Mouse (Mus musculus): ENCODE measurements around the gene H2afv. TPM values are rescaled to one million over a fixed set of nuclear protein-coding genes. Genes with fewer than 3 reads are reported as not detected.
A peak's percentile ranks its signal among the peaks of the same experiment; 100 is the strongest.

H2afv gene
- polyA plus RNA-seq, 1 experiment: 175 TPM

DNA sequence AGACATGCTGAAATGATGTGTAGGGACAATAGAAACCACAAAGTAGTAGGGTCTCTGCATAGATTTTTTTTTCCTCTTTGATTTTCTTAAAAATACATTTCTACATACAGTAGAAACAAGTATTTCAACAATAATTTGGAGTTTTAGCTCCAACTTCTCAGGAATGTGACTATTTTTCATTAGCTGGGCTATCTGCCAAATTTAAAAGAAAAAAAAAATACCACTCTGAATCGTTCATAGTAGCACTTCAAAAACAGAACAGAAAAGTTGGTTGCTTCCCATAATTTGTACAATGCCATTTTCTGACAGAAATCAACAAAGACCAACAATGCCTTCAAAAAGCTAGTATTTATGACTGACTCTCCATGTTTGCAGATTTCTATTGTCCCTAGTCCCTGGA is 27.2 kb upstream of the H2afv start:
- H3K4me3 ChIP-seq: peak overlapping the region; percentile 63
- H3K4me2 ChIP-seq (ENCODE audit: low read depth): peak overlapping the region; percentile 92
- H3K36me3 ChIP-seq (ENCODE audit: control insufficient read depth, insufficient read depth): peaks cover 41% of the 10 kb centered on the region
- no peaks in the 10 kb centered on the region for H3K27me3 ChIP-seq (ENCODE audit: control insufficient read depth, insufficient read depth, insufficient read length)
- TF ChIP-seq USF1 (IDR thresholded peaks at IDR 0.05; ENCODE audit: low read depth) (no peak), TCF3 (IDR thresholded peaks at IDR 0.05; ENCODE audit: insufficient read length, low read depth) (no peak), MYOG (IDR thresholded peaks at IDR 0.05; ENCODE audit: control insufficient read depth in 1 of 3, insufficient read depth in 1 of 3, insufficient read length in 2 of 3, low read depth in 2 of 3) (no peak), E2F4 (IDR thresholded peaks at IDR 0.05; ENCODE audit: insufficient read depth) (no peak), REST (IDR thresholded peaks at IDR 0.05; ENCODE audit: insufficient read depth, insufficient read length) (no peak), MYOD1 (IDR thresholded peaks at IDR 0.05; ENCODE audit: control insufficient read depth in 1 of 3, insufficient read length in 2 of 3, low read depth in 2 of 3) (no peak), MAX (IDR thresholded peaks at IDR 0.05; ENCODE audit: low read depth) (no peak), CEBPB (IDR thresholded peaks at IDR 0.05; ENCODE audit: insufficient read depth, poor library complexity, severe bottlenecking) (no peak)
- peaks cover 83% of the 10 kb centered on the region for H3K79me2 ChIP-seq (ENCODE audit: control insufficient read depth, insufficient read depth)
- no peak overlapping the region for H3ac ChIP-seq (ENCODE audit: control insufficient read depth, insufficient read length)

GRCm38 (mm10) chr11:6471054-6471453 is 26.8 kb upstream of the H2afv start:
- Histone ChIP-seq H3K79me2 (ENCODE audit: control insufficient read depth, insufficient read depth) (peaks cover 88% of the 10 kb centered on the region), H3K36me3 (ENCODE audit: control insufficient read depth, insufficient read depth) (peaks cover 45% of the 10 kb centered on the region), H3K4me2 (ENCODE audit: low read depth) (peak overlapping the region; percentile 92), H3K4me3 (peak overlapping the region; percentile 63), H3ac (ENCODE audit: control insufficient read depth, insufficient read length) (no peak overlapping the region), H3K27me3 (ENCODE audit: control insufficient read depth, insufficient read depth, insufficient read length) (no peaks in the 10 kb centered on the region)
- TF ChIP-seq TCF3 (IDR thresholded peaks at IDR 0.05; ENCODE audit: insufficient read length, low read depth) (no peak), CEBPB (IDR thresholded peaks at IDR 0.05; ENCODE audit: insufficient read depth, poor library complexity, severe bottlenecking) (no peak), POLR2AphosphoS2 (IDR thresholded peaks at IDR 0.05; ENCODE audit: insufficient read length, low read depth) (no peak), MYOG (IDR thresholded peaks at IDR 0.05; ENCODE audit: control insufficient read depth in 1 of 3, insufficient read depth in 1 of 3, insufficient read length in 2 of 3, low read depth in 2 of 3) (no peak), MAX (IDR thresholded peaks at IDR 0.05; ENCODE audit: low read depth) (no peak), SRF (IDR thresholded peaks at IDR 0.05; ENCODE audit: control insufficient read depth, insufficient read length, low read depth) (no peak), TCF12 (IDR thresholded peaks at IDR 0.05; ENCODE audit: insufficient read depth, poor library complexity, severe bottlenecking) (no peak), MYOD1 (IDR thresholded peaks at IDR 0.05; ENCODE audit: control insufficient read depth in 1 of 3, insufficient read length in 2 of 3, low read depth in 2 of 3) (no peak), E2F4 (IDR thresholded peaks at IDR 0.05; ENCODE audit: insufficient read depth) (no peak), REST (IDR thresholded peaks at IDR 0.05; ENCODE audit: insufficient read depth, insufficient read length) (no peak), POLR2A (IDR thresholded peaks at IDR 0.05; ENCODE audit: insufficient read length, low read depth) (no peak), USF1 (IDR thresholded peaks at IDR 0.05; ENCODE audit: low read depth) (no peak)

GRCm38 (mm10) chr11:6468541-6468940 is 24.3 kb upstream of the H2afv start:
- TF ChIP-seq E2F4 (IDR thresholded peaks at IDR 0.05; ENCODE audit: insufficient read depth) (no peak), MAX (IDR thresholded peaks at IDR 0.05; ENCODE audit: low read depth) (no peak), MYOD1 (IDR thresholded peaks at IDR 0.05; ENCODE audit: control insufficient read depth in 1 of 3, insufficient read length in 2 of 3, low read depth in 2 of 3) (no peak), USF1 (IDR thresholded peaks at IDR 0.05; ENCODE audit: low read depth) (no peak), POLR2AphosphoS2 (IDR thresholded peaks at IDR 0.05; ENCODE audit: insufficient read length, low read depth) (no peak), REST (IDR thresholded peaks at IDR 0.05; ENCODE audit: insufficient read depth, insufficient read length) (no peak), CEBPB (IDR thresholded peaks at IDR 0.05; ENCODE audit: insufficient read depth, poor library complexity, severe bottlenecking) (no peak), TCF3 (IDR thresholded peaks at IDR 0.05; ENCODE audit: insufficient read length, low read depth) (no peak), TCF12 (IDR thresholded peaks at IDR 0.05; ENCODE audit: insufficient read depth, poor library complexity, severe bottlenecking) (no peak), MYOG (IDR thresholded peaks at IDR 0.05; ENCODE audit: control insufficient read depth in 1 of 3, insufficient read depth in 1 of 3, insufficient read length in 2 of 3, low read depth in 2 of 3) (no peak), SRF (IDR thresholded peaks at IDR 0.05; ENCODE audit: control insufficient read depth, insufficient read length, low read depth) (no peak), POLR2A (IDR thresholded peaks at IDR 0.05; ENCODE audit: insufficient read length, low read depth) (no peak)
- Histone ChIP-seq H3K79me2 (ENCODE audit: control insufficient read depth, insufficient read depth) (peaks cover 74% of the 10 kb centered on the region), H3K4me3 (peak overlapping the region; percentile 63), H3K36me3 (ENCODE audit: control insufficient read depth, insufficient read depth) (peaks cover 38% of the 10 kb centered on the region), H3K27me3 (ENCODE audit: control insufficient read depth, insufficient read depth, insufficient read length) (no peaks in the 10 kb centered on the region), H3ac (ENCODE audit: control insufficient read depth, insufficient read length) (no peak overlapping the region), H3K4me2 (ENCODE audit: low read depth) (peak overlapping the region; percentile 92)

DNA sequence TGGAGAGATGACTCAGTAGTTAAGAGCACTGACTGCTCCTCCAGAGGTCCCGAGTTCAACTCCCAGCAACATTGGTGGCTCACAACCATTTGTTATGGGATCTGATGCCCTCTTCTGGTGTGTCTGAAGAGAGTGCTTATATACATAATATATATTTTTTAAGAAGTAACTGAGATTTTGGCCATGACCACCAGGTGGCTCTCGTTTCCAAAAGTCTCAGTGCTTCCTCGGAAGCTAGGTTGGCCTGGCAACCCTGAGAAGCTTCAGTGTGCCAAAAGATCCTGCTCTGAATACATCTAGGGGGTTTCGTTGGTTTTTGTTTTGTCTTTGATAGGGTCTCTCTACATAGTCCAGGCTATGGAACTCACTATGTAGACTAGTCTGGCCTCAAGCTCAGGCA is 20.9 kb upstream of the H2afv start:
- H3K79me2 ChIP-seq (ENCODE audit: control insufficient read depth, insufficient read depth): peaks cover 40% of the 10 kb centered on the region
- no peaks in the 10 kb centered on the region for H3K27me3 ChIP-seq (ENCODE audit: control insufficient read depth, insufficient read depth, insufficient read length)
- TF ChIP-seq POLR2AphosphoS2 (IDR thresholded peaks at IDR 0.05; ENCODE audit: insufficient read length, low read depth): no peak
- TF ChIP-seq E2F4 (IDR thresholded peaks at IDR 0.05; ENCODE audit: insufficient read depth): no peak
- TF ChIP-seq MAX (IDR thresholded peaks at IDR 0.05; ENCODE audit: low read depth): no peak
- no peak for TF ChIP-seq USF1 (IDR thresholded peaks at IDR 0.05; ENCODE audit: low read depth)
- no peak for TF ChIP-seq TCF12 (IDR thresholded peaks at IDR 0.05; ENCODE audit: insufficient read depth, poor library complexity, severe bottlenecking)
- no peak for TF ChIP-seq SRF (IDR thresholded peaks at IDR 0.05; ENCODE audit: control insufficient read depth, insufficient read length, low read depth)
- no peak for TF ChIP-seq REST (IDR thresholded peaks at IDR 0.05; ENCODE audit: insufficient read depth, insufficient read length)
- TF ChIP-seq MYOG (IDR thresholded peaks at IDR 0.05; ENCODE audit: control insufficient read depth in 1 of 3, insufficient read depth in 1 of 3, insufficient read length in 2 of 3, low read depth in 2 of 3): no peak
- no peak for TF ChIP-seq MYOD1 (IDR thresholded peaks at IDR 0.05; ENCODE audit: control insufficient read depth in 1 of 3, insufficient read length in 2 of 3, low read depth in 2 of 3)
- TF ChIP-seq POLR2A (IDR thresholded peaks at IDR 0.05; ENCODE audit: insufficient read length, low read depth): no peak
- TF ChIP-seq CEBPB (IDR thresholded peaks at IDR 0.05; ENCODE audit: insufficient read depth, poor library complexity, severe bottlenecking): no peak
- no peak for TF ChIP-seq TCF3 (IDR thresholded peaks at IDR 0.05; ENCODE audit: insufficient read length, low read depth)
- peaks cover 18% of the 10 kb centered on the region for H3K36me3 ChIP-seq (ENCODE audit: control insufficient read depth, insufficient read depth)
- no peak overlapping the region for H3ac ChIP-seq (ENCODE audit: control insufficient read depth, insufficient read length)
- no peak overlapping the region for H3K4me2 ChIP-seq (ENCODE audit: low read depth)
- H3K4me3 ChIP-seq: no peak overlapping the region

All from myocyte (in vitro differentiated cells).